Mouse (Mus musculus) CD4-positive helper T cell, adult 2 months (primary cell): ENCODE results near the gene Lad1.

Experiments
- DNase-seq: peaks from one replicate; pipeline ENCODE4 v3.0.0-alpha.2; 2012; ENCODE audit warnings: low read depth, missing footprints, low spot score

The Lad1 gene

GRCm38 (mm10) chr1:135818481-135819086, at the start of gene Lad1:
TSS of gene Lad1 (plus strand) at chr1:135818598.
- DNase-seq, result peak; percentile 42

- DNase-seq, result no peak
Measured at GRCm38 (mm10) chr1:135770237-135770636, 48.2 kb upstream of the Lad1 start.

- no peak for DNase-seq
Measured at GRCm38 (mm10) chr1:135770896-135771572, 47.4 kb upstream of the Lad1 start.

GRCm38 (mm10) chr1:135771573-135771970, 46.8 kb upstream of the Lad1 start:
- no peak for DNase-seq

GRCm38 (mm10) chr1:135776596-135776995, 41.8 kb upstream of the Lad1 start:
- DNase-seq, result no peak

- DNase-seq, result no peak
Measured at GRCm38 (mm10) chr1:135777046-135777445, 41.4 kb upstream of the Lad1 start.

- no peak for DNase-seq
Measured at GRCm38 (mm10) chr1:135778780-135779535, 39.4 kb upstream of the Lad1 start, which contains the start of gene Tnni1. TSS of gene Tnni1 (plus strand) at chr1:135779434.

GRCm38 (mm10) chr1:135780649-135781048, 37.7 kb upstream of the Lad1 start:
- no peak for DNase-seq

GRCm38 (mm10) chr1:135781220-135781619, 37.2 kb upstream of the Lad1 start:
- DNase-seq, result peak; percentile 55

- no peak for DNase-seq
Measured at GRCm38 (mm10) chr1:135782816-135783215, 35.6 kb upstream of the Lad1 start.

GRCm38 (mm10) chr1:135787799-135788198, 30.6 kb upstream of the Lad1 start:
- peak; percentile 77 for DNase-seq

GRCm38 (mm10) chr1:135788708-135789107, 29.7 kb upstream of the Lad1 start:
- peak; percentile 54 for DNase-seq

GRCm38 (mm10) chr1:135789815-135790214, 28.6 kb upstream of the Lad1 start:
- DNase-seq, result peak; percentile 74

GRCm38 (mm10) chr1:135792143-135792939, 26.1 kb upstream of the Lad1 start:
- no peak for DNase-seq

GRCm38 (mm10) chr1:135793370-135794215, 24.8 kb upstream of the Lad1 start:
- peak; percentile 37 for DNase-seq

- DNase-seq, result no peak
Measured at GRCm38 (mm10) chr1:135794216-135795134, 23.9 kb upstream of the Lad1 start.

GRCm38 (mm10) chr1:135798492-135798891, 19.9 kb upstream of the Lad1 start:
- no peak for DNase-seq

GRCm38 (mm10) chr1:135799109-135799627, 19.2 kb upstream of the Lad1 start:
- no peak for DNase-seq

GRCm38 (mm10) chr1:135800192-135800950, 18.0 kb upstream of the Lad1 start:
- no peak for DNase-seq
